Mouse (Mus musculus) B cell, adult 2 months (primary cell): ENCODE measurements around the gene Olfr32.
"Not testable (repeated sequence)": the region's sequence is repeated elsewhere in the genome, so short reads cannot be mapped to it uniquely, and the experiment has no call there.

ENCODE experiments used
- DNase-seq, 2 experiments: peaks; one replicate each; pipeline ENCODE4 v3.0.0; 2022

The Olfr32 gene

DNA sequence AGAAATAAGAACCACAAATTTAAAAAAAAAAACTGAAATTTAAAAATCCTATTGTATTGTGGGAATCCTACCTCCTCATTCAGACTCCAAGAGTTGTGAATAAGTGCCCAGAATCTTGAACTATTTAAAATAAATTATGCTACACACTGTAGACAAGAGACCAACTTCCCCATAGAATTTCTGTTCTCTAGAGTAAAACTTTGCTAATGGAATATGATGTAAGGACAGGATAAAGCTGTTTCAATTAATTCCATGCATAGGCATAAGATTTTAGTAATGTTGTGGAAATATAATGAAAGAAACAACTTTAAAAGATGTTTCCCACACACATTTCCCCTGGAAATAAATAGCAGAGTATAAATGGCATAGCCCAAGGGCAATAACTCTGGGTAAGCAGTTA lies at the start of gene Olfr32:
Olfr32 (minus strand) TSS at position 101 of the 400 bp plus-strand sequence.
- no peak for DNase-seq

DNA sequence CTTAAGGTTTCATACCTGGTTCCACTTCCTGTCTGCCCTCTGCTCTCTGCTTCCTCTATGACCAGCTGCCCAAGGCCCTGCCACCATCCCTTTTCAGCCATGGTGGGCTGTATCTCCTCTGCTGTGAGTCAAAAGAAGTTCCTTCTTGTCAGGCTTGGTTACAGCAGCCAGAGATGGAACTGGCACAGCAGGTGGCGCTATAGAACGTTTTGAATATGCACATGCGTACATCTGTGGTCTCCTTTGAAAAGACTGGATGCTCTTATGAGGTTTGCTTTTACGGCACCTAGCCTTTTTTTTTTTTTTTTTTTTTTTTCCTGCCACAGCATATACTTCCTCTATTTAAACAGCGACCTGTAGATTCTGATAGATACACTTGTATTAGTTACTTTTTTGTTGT lies 45.0 kb upstream of the Olfr32 start:
- not testable (repeated sequence) for DNase-seq

DNA sequence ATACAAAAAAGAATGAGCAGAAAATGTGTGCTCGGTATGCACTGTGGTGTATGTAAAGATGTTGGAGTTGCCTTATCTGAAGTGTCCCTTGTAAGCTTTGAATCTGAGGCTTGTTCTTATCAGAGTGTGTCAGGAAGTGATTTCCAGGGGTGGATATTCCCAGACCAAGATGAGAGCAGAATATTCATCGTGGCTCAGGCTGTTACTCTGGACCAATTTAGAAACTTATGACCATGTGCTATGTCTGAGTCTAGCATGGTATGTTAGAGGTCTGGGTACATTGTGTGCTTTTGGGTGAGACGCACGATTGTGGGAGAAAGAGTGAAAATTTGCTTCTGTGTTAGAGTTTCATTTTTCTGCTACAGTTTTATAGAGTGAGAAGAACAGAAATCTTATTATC lies 44.0 kb upstream of the Olfr32 start:
- DNase-seq, result not testable (repeated sequence)

DNA sequence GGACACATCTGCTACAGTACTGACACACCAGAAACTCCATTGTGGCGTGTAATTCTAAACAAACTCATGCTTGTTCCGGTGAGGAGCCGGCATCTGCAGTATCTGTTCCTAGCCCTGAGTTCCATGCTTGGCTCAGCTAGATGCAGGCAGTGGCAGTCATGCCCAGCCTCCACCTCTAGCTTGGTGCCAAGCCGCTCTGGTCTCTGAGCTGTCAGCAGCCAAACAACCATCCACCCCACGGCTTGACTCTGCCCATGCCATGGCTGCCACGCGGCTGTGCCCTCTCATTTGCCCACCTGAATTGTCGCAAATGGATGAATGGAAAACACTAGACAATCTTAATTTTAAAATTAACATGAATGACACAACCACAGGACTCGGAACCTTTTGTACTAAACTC lies 11.8 kb upstream of the Olfr32 start:
- no peak for DNase-seq

DNA sequence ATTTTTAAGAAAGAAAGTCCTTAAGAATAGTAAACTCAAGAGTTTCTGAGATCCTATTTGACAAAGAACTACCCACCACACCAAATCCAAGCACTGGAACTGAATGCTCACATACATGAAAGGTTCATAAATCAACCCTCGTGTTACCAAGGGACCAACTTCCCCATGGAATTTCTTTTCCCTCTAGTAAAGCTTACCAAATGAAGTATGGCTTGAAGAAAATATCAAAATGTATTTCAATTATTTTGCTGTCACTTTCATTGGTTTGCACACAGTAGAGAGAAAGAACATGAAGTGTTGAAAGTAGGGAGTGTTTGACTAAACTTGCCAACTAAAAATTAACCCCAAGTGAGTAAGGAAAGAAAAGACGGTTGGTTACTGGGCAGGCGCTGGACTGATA lies 10.9 kb upstream of the Olfr32 start, which contains the start of gene Olfr1270:
Olfr1270 (minus strand) TSS at position 101 of the 400 bp plus-strand sequence.
- no peak for DNase-seq

DNA sequence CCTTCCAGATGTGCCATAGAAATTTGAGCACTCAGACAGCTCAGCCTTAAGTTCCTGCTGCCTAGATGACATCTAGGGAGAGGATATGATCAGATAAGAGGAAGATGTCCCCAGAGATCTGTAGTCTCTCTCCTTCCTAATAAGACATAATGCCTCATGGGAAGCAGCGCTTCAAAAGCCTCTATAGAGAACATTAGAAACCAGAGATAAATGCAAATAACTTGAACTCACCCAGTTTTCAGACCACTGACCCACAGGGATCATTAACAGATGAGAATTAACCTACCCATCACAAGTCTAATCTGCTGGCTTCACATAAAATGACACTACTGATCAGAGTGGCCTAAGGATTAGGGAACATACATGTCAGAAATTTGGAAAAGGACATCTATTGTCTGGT lies 20.8 kb downstream of the Olfr32 start, which contains the start of gene Olfr1269:
Olfr1269 (minus strand) TSS at position 101 of the 400 bp plus-strand sequence.
- no peak for DNase-seq
